In genomic region chr7:74354527-74355256, GRCm38 (mm10) we compare ENCODE assay signal across 8 mouse cellular contexts.
A peak's percentile ranks its signal among the peaks of the same experiment; 100 is the strongest.
DNase-seq lines count a peak whose midpoint lies in the region; ATAC-seq and TF ChIP-seq lines count a peak whose summit lies in the region.

No protein-coding gene starts in this region.

- H3K9me3 ChIP-seq in midbrain, postnatal 0 days (ENCODE audit: low read length), result no peaks in the 10 kb centered on the region

- ATAC-seq in midbrain, postnatal 0 days (ENCODE audit: low FRiP score), result peak; percentile 67
- ATAC-seq in monocyte, adult 5-6 weeks (replicated peaks; ENCODE audit: insufficient number of reproducible peaks, low FRiP score, low TSS enrichment, poor library complexity, severe bottlenecking), result no peak

- peak overlapping the region; percentile 24; the same call in 1 of the 2 replicates for H3K9ac ChIP-seq in midbrain, postnatal 0 days (replicated peaks; ENCODE audit: low read length, poor library complexity, severe bottlenecking)

- no peak overlapping the region for H3K4me3 ChIP-seq in midbrain, postnatal 0 days (ENCODE audit: low read depth, low read length)

- H3K4me2 ChIP-seq in midbrain, postnatal 0 days (ENCODE audit: low read depth, low read length, poor library complexity, severe bottlenecking), result no peak overlapping the region

- H3K4me1 ChIP-seq in midbrain, postnatal 0 days (ENCODE audit: insufficient read depth, low read length), result peaks cover 6% of the 10 kb centered on the region

- peak; percentile 48 for DNase-seq in gastrocnemius, adult 18-20 months (ENCODE audit: low spot score)
- DNase-seq in gastrocnemius, postnatal 10 days, result no peak
- peak; percentile 81 for DNase-seq in 3T3-L1 (ENCODE audit: low read depth, low spot score)
- DNase-seq in brain, embryonic 18.5 days (ENCODE audit: low read depth, low spot score), result peak; percentile 74
- DNase-seq in frontal cortex, postnatal 36 days (ENCODE audit: low spot score in 2 of 2), result peak; percentile 34 to 74
- peak; percentile 37 for DNase-seq in layer of hippocampus, adult 9-11 months
- peak; percentile 94 for DNase-seq in midbrain, postnatal 0 days (ENCODE audit: low spot score)

- peak overlapping the region; percentile 51; the same call in 1 of the 2 replicates for H3K27ac ChIP-seq in midbrain, postnatal 0 days (ENCODE audit: low read depth, low read length)

- TF ChIP-seq CTCF in midbrain, postnatal 0 days (IDR thresholded peaks at IDR 0.05), result peak; percentile 98

- WGBS in midbrain, postnatal 0 days, result 57% methylated on average over 8 of the region's 8 CpGs

- no peaks in the 10 kb centered on the region for H3K27me3 ChIP-seq in midbrain, postnatal 0 days (ENCODE audit: insufficient read depth, low read length)

- H3K36me3 ChIP-seq in midbrain, postnatal 0 days (ENCODE audit: insufficient read depth, low read length), result no peaks in the 10 kb centered on the region
